Mouse (Mus musculus): Measurements from ENCODE around the gene Ttc16.
A peak's percentile ranks its signal among the peaks of the same experiment; 100 is the strongest.

Gene Ttc16

GRCm38 (mm10) chr2:32779131-32779530 lies 3.7 kb upstream of the Ttc16 start:
- peak; percentile 69 for DNase-seq

- no peak for DNase-seq
Measured at GRCm38 (mm10) chr2:32778081-32778480, 2.6 kb upstream of the Ttc16 start.

GRCm38 (mm10) chr2:32776192-32776591 lies 759 bp upstream of the Ttc16 start:
- no peak for DNase-seq

GRCm38 (mm10) chr2:32772626-32773279 lies 2.7 kb downstream of the Ttc16 start:
- no peak for DNase-seq

- DNase-seq, result no peak
Measured at GRCm38 (mm10) chr2:32771886-32772285, 3.5 kb downstream of the Ttc16 start.

- DNase-seq, result no peak
Measured at GRCm38 (mm10) chr2:32769327-32770085, 5.9 kb downstream of the Ttc16 start.

- no peak for DNase-seq
Measured at GRCm38 (mm10) chr2:32768661-32769285, 6.7 kb downstream of the Ttc16 start.

GRCm38 (mm10) chr2:32767241-32767640 lies 8.2 kb downstream of the Ttc16 start:
- no peak for DNase-seq

GRCm38 (mm10) chr2:32763353-32763752 lies 12.1 kb downstream of the Ttc16 start:
- no peak for DNase-seq

- DNase-seq, result no peak
Measured at GRCm38 (mm10) chr2:32761859-32762258, 13.6 kb downstream of the Ttc16 start.

GRCm38 (mm10) chr2:32761361-32761760 lies 14.1 kb downstream of the Ttc16 start:
- DNase-seq, result no peak

- DNase-seq, result no peak
Measured at GRCm38 (mm10) chr2:32759001-32759400, 16.4 kb downstream of the Ttc16 start.

GRCm38 (mm10) chr2:32758503-32758902 lies 16.9 kb downstream of the Ttc16 start:
- DNase-seq, result no peak

- DNase-seq, result peak; percentile 99
Measured at GRCm38 (mm10) chr2:32757056-32757845, 18.2 kb downstream of the Ttc16 start, which contains the start of gene Tor2a. Tor2a (plus strand) TSS chr2:32757234.

GRCm38 (mm10) chr2:32756674-32757055 lies 18.8 kb downstream of the Ttc16 start:
- DNase-seq, result no peak

GRCm38 (mm10) chr2:32752181-32752580 lies 23.3 kb downstream of the Ttc16 start:
- peak; percentile 36 for DNase-seq

- no peak for DNase-seq
Measured at GRCm38 (mm10) chr2:32751665-32752033, 23.8 kb downstream of the Ttc16 start.

GRCm38 (mm10) chr2:32750887-32751664 lies 24.4 kb downstream of the Ttc16 start:
- DNase-seq, result peak; percentile 87

- no peak for DNase-seq
Measured at GRCm38 (mm10) chr2:32750199-32750598, 25.2 kb downstream of the Ttc16 start.

GRCm38 (mm10) chr2:32749082-32749481 lies 26.4 kb downstream of the Ttc16 start:
- DNase-seq, result no peak

- DNase-seq, result no peak
Measured at GRCm38 (mm10) chr2:32744272-32744982, 31.0 kb downstream of the Ttc16 start.

- peak; percentile 87 for DNase-seq
Measured at GRCm38 (mm10) chr2:32742173-32742531, 33.3 kb downstream of the Ttc16 start.
